Mouse (Mus musculus) adrenal gland, adult 8-10 months (tissue): Measurements from ENCODE around the gene Tbx6. TPM values are rescaled to one million over a fixed set of nuclear protein-coding genes. Genes with fewer than 3 reads are reported as not detected.
"Not testable (repeated sequence)": the region's sequence is repeated elsewhere in the genome, so short reads cannot be mapped to it uniquely, and the experiment has no call there.

Experiments
- DNase-seq: peaks from one replicate; pipeline ENCODE4 v3.0.0; 2022
- total RNA-seq, 4 experiments: library from RNA; stranded (reverse); gene quantifications; 2 replicates each; pipeline ENCODE4 v1.2.4; 2022

Gene Tbx6
- total RNA-seq, 4 experiments from 2014 or later, result 0.35 to 0.74 (median 0.56) TPM; not detected in 1

- no peak for DNase-seq
Observed at GRCm38 (mm10) chr7:126770784-126771183, 10.5 kb upstream of the Tbx6 start.

GRCm38 (mm10) chr7:126773351-126773750 is 7.9 kb upstream of the Tbx6 start:
- DNase-seq, result no peak

GRCm38 (mm10) chr7:126774463-126774862 is 6.8 kb upstream of the Tbx6 start:
- no peak for DNase-seq

- no peak for DNase-seq
Observed at GRCm38 (mm10) chr7:126775185-126775977, 5.9 kb upstream of the Tbx6 start.

GRCm38 (mm10) chr7:126775978-126776234 is 5.4 kb upstream of the Tbx6 start:
- no peak for DNase-seq

GRCm38 (mm10) chr7:126776598-126777057 is 4.7 kb upstream of the Tbx6 start, which contains the start of gene Ypel3:
TSS of gene Ypel3 (plus strand) at chr7:126776955.
- peak; percentile 96 for DNase-seq

- no peak for DNase-seq
Observed at GRCm38 (mm10) chr7:126777476-126777875, 3.8 kb upstream of the Tbx6 start.

- no peak for DNase-seq
Observed at GRCm38 (mm10) chr7:126778147-126778546, 3.1 kb upstream of the Tbx6 start.

GRCm38 (mm10) chr7:126779101-126779500 is 2.2 kb upstream of the Tbx6 start:
- DNase-seq, result not testable (repeated sequence)

GRCm38 (mm10) chr7:126779983-126780970 is 1.0 kb upstream of the Tbx6 start:
- DNase-seq, result peak; percentile 80

- DNase-seq, result no peak
Observed at GRCm38 (mm10) chr7:126781661-126782370, 533 bp downstream of the Tbx6 start.

- no peak for DNase-seq
Observed at GRCm38 (mm10) chr7:126782693-126783092, 1.4 kb downstream of the Tbx6 start.

GRCm38 (mm10) chr7:126784469-126784868 is 3.2 kb downstream of the Tbx6 start:
- DNase-seq, result no peak

- DNase-seq, result no peak
Observed at GRCm38 (mm10) chr7:126785056-126785455, 3.8 kb downstream of the Tbx6 start.

- no peak for DNase-seq
Observed at GRCm38 (mm10) chr7:126786142-126786541, 4.9 kb downstream of the Tbx6 start.

- DNase-seq, result no peak
Observed at GRCm38 (mm10) chr7:126789141-126789540, 7.9 kb downstream of the Tbx6 start.

- peak; percentile 95 for DNase-seq
Observed at GRCm38 (mm10) chr7:126791851-126792720, 10.8 kb downstream of the Tbx6 start, which contains the start of gene Ppp4c. TSS of gene Ppp4c (minus strand) at chr7:126792496.

GRCm38 (mm10) chr7:126792721-126793443 is 11.6 kb downstream of the Tbx6 start:
- no peak for DNase-seq

GRCm38 (mm10) chr7:126793456-126794270 is 12.4 kb downstream of the Tbx6 start:
- no peak for DNase-seq

GRCm38 (mm10) chr7:126794271-126794605 is 13.0 kb downstream of the Tbx6 start:
- no peak for DNase-seq
